Mouse (Mus musculus) kidney, adult 2 months (tissue): Measurements from ENCODE around the gene Galntl6. TPM values are rescaled to one million over a fixed set of nuclear protein-coding genes. Genes with fewer than 3 reads are reported as not detected.

Experiments
- DNase-seq: peaks from one replicate; pipeline ENCODE4 v3.0.0; 2021
- H3K27ac ChIP-seq: fragments of 200-500 bp; 2 replicates; pipeline ENCODE4 v1.5.1; 2012; ENCODE audit warnings: low read depth, low read length, control low read depth, inconsistent platforms; ENCODE audit not compliant: insufficient read depth
- H3K27me3 ChIP-seq: fragments of 200-500 bp; replicated peaks from 2 replicates; pipeline ENCODE4 v1.6.1; 2012; ENCODE audit warnings: mild to moderate bottlenecking, moderate library complexity, low read length, inconsistent platforms; ENCODE audit not compliant: control insufficient read depth, insufficient read depth
- H3K36me3 ChIP-seq: fragments of 200-500 bp; 2 replicates; pipeline ENCODE4 v1.6.1; 2012; ENCODE audit warnings: mild to moderate bottlenecking, moderate library complexity, low read length, inconsistent platforms; ENCODE audit not compliant: control insufficient read depth, insufficient read depth
- H3K4me1 ChIP-seq: fragments of 200-500 bp; 2 replicates; pipeline ENCODE4 v1.6.1; 2011; ENCODE audit warnings: low read length; ENCODE audit not compliant: control insufficient read depth, insufficient read depth
- H3K4me3 ChIP-seq: fragments of 200-500 bp; 2 replicates; pipeline ENCODE4 v1.5.1; 2011; ENCODE audit warnings: mild to moderate bottlenecking, low read depth, low read length, control low read depth; ENCODE audit not compliant: insufficient read depth
- CTCF ChIP-seq: fragments of 200-500 bp; conservative IDR thresholded peaks from 2 replicates; pipeline ENCODE4 v1.5.1; 2011; ENCODE audit warnings: low read depth, mild to moderate bottlenecking, control low read depth, low read length, moderate library complexity, mixed read lengths; ENCODE audit not compliant: insufficient read depth, insufficient read length
- POLR2A ChIP-seq: fragments of 200-500 bp; IDR thresholded peaks from one replicate; pipeline ENCODE4 v1.6.1; 2011; ENCODE audit warnings: low read depth, low read length, control low read depth
- WGBS: fragments of 180-500 bp; shearing (Covaris S2); methylation state at CpG from one replicate; pipeline ENCODE4 v1.1.7; 2018; 5-methylcytosine and 5-hydroxymethylcytosine counted together
- polyA plus RNA-seq: library from polyadenylated mRNA; depleted of rRNA; stranded (reverse); fragments of >200 nt; gene quantifications from 2 replicates; pipeline ENCODE4 v1.2.3, GENCODE M21; 2012; rRNA removed

Galntl6 gene
- polyA plus RNA-seq, 1 experiment: not detected

DNA sequence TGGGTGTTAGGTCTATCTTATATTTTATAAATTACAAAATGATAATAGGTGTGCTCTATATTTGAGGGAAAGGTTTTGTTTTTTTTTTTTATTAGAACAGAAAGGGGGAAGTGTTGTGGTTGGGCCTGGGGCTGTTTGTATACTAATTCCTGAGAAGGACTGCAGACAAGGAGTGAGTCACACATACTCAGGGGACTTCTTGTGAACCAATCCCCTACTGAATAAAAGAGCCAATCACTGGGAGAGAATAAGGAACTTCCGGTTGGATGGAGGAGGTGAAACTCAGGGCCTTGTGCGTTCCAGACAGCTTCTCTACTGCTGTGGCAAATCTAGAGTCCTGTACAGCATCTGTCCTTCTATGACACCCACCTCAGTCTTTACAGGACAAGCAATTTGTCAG, 1184.2 kb downstream of the Galntl6 start:
- no peak for TF ChIP-seq CTCF
- TF ChIP-seq POLR2A: no peak
- Histone ChIP-seq H3K36me3 (no peaks in the 10 kb centered on the region), H3K27me3 (no peaks in the 10 kb centered on the region), H3K27ac (no peak overlapping the region), H3K4me1 (no peaks in the 10 kb centered on the region), H3K4me3 (no peak overlapping the region)
- 75% methylated on average over 2 of the region's 2 CpGs for WGBS
- no peak for DNase-seq

DNA sequence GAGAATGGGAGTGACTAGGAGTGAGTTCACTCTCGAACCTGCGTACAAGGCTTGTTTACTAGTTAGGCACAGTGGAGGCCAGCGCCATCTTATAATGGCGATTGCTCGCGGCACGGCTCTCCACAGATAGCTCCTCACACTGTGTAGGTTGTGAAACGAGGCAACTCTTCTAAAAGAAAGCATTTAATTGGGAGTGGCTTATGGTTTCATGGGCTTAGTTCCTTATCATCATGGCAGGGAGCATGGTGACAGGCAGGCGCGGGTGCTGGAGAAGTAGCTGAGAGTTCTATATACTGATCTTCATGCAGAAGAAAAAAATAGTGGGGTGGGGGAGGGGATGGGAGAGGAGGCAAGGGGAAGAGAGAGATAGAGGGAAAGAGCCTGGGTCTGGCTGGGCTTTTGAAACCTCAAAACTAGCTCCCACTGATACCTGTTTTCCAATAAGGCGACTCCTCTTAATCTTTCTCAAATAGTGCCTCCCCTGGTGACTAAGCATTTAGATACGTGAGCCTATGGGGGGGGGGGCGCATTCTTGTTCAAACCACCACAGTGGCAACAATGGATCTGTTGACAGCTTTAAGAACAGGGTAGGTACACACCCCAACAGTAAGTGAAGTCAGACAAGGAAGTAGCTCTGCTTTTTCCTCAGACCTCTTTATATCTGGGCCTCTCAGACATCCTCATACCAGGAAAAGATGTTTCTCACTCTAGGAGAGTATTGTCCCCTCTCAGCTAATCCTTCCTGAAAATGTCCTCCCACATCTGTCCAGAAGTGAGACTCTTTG, 1187.4 kb downstream of the Galntl6 start:
- DNase-seq: no peak
- H3K27me3 ChIP-seq: no peaks in the 10 kb centered on the region
- TF ChIP-seq POLR2A (no peak), CTCF (no peak)
- no peak overlapping the region for H3K27ac ChIP-seq
- no peak overlapping the region for H3K4me3 ChIP-seq
- no peaks in the 10 kb centered on the region for H3K4me1 ChIP-seq
- H3K36me3 ChIP-seq: no peaks in the 10 kb centered on the region
- 92% methylated on average over 13 of the region's 13 CpGs for WGBS

Other genes starting within 250 kb of the Galntl6 start
- not detected in 2 replicates for gene BC030500, start 885 bp downstream of the Galntl6 start, polyA plus RNA-seq